Mouse (Mus musculus): Measurements from ENCODE around the gene Ifngr1.

- TF ChIP-seq CTCF (IDR thresholded peaks at IDR 0.05; ENCODE audit: extremely low read depth, insufficient read depth, low read length) (no peak), POLR2A (IDR thresholded peaks at IDR 0.05; ENCODE audit: extremely low read depth, insufficient read depth, low read length) (no peak)
Measured at GRCm38 (mm10) chr10:19598091-19598490, 6.3 kb downstream of the Ifngr1 start.
